Mouse (Mus musculus) kidney, adult 2 months (tissue): Measurements from ENCODE around the gene Magi2. TPM values are rescaled to one million over a fixed set of nuclear protein-coding genes. Genes with fewer than 3 reads are reported as not detected.

Source experiments
- DNase-seq: peaks from one replicate; pipeline ENCODE4 v3.0.0; 2021
- H3K27ac ChIP-seq: fragments of 200-500 bp; 2 replicates; pipeline ENCODE4 v1.5.1; 2012; ENCODE audit warnings: low read depth, low read length, control low read depth, inconsistent platforms; ENCODE audit not compliant: insufficient read depth
- H3K27me3 ChIP-seq: fragments of 200-500 bp; replicated peaks from 2 replicates; pipeline ENCODE4 v1.6.1; 2012; ENCODE audit warnings: mild to moderate bottlenecking, moderate library complexity, low read length, inconsistent platforms; ENCODE audit not compliant: control insufficient read depth, insufficient read depth
- H3K36me3 ChIP-seq: fragments of 200-500 bp; 2 replicates; pipeline ENCODE4 v1.6.1; 2012; ENCODE audit warnings: mild to moderate bottlenecking, moderate library complexity, low read length, inconsistent platforms; ENCODE audit not compliant: control insufficient read depth, insufficient read depth
- H3K4me1 ChIP-seq: fragments of 200-500 bp; 2 replicates; pipeline ENCODE4 v1.6.1; 2011; ENCODE audit warnings: low read length; ENCODE audit not compliant: control insufficient read depth, insufficient read depth
- H3K4me3 ChIP-seq: fragments of 200-500 bp; 2 replicates; pipeline ENCODE4 v1.5.1; 2011; ENCODE audit warnings: mild to moderate bottlenecking, low read depth, low read length, control low read depth; ENCODE audit not compliant: insufficient read depth
- CTCF ChIP-seq: fragments of 200-500 bp; conservative IDR thresholded peaks from 2 replicates; pipeline ENCODE4 v1.5.1; 2011; ENCODE audit warnings: low read depth, mild to moderate bottlenecking, control low read depth, low read length, moderate library complexity, mixed read lengths; ENCODE audit not compliant: insufficient read depth, insufficient read length
- POLR2A ChIP-seq: fragments of 200-500 bp; IDR thresholded peaks from one replicate; pipeline ENCODE4 v1.6.1; 2011; ENCODE audit warnings: low read depth, low read length, control low read depth
- WGBS: fragments of 180-500 bp; shearing (Covaris S2); methylation state at CpG from one replicate; pipeline ENCODE4 v1.1.7; 2018; 5-methylcytosine and 5-hydroxymethylcytosine counted together
- polyA plus RNA-seq: library from polyadenylated mRNA; depleted of rRNA; stranded (reverse); fragments of >200 nt; gene quantifications from 2 replicates; pipeline ENCODE4 v1.2.3, GENCODE M21; 2012

The Magi2 gene
- polyA plus RNA-seq, 1 experiment = 6.1 TPM

DNA sequence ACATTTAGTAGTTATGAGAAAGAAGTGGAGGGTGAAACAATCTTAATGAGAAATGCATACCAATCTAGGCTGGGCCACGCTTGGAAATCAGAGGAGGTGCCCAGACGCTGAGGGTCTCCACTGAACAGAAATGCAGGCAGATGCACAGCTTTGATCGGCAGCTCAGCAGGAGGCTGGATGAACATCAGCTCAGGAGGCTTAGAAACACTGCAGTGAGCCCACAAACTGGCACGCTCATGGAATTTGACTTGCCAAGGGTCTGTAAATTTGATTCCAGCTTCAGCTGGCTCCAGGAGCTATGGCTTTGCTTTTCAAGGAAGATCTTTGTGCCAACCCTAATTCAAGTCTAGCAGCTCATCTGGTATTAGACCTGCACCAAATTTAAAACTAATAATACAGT, 187.7 kb downstream of the Magi2 start:
- DNase-seq = no peak
- no peaks in the 10 kb centered on the region for H3K27me3 ChIP-seq
- TF ChIP-seq POLR2A (no peak), CTCF (no peak)
- H3K36me3 ChIP-seq = no peaks in the 10 kb centered on the region
- no peak overlapping the region for H3K27ac ChIP-seq
- H3K4me1 ChIP-seq = no peaks in the 10 kb centered on the region
- 62% methylated on average over 4 of the region's 4 CpGs for WGBS
- no peak overlapping the region for H3K4me3 ChIP-seq

DNA sequence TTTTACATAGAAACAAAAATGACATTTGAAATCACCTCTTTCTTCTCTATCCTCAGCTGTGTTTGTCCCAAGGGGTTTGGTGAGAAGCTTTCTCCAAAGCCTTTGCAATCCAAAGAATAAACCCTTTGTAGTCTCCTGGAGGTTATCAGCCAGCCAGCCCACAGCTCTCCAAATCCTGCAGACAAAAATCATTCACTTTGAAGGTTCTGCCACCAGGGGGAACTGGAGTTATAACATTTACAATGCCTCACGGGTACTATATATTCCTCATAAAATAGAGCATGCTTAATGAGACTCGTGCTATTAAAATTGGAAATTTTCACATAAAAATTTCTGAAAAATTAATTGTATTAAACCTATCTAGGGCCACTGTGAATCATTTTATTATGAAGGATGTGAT, 202.5 kb downstream of the Magi2 start:
- TF ChIP-seq POLR2A (no peak), CTCF (no peak)
- DNase-seq = peak; percentile 24
- 19% methylated on average over 2 of the region's 2 CpGs for WGBS
- no peaks in the 10 kb centered on the region for H3K4me1 ChIP-seq
- no peak overlapping the region for H3K27ac ChIP-seq
- H3K4me3 ChIP-seq = no peak overlapping the region
- H3K27me3 ChIP-seq = no peaks in the 10 kb centered on the region
- no peaks in the 10 kb centered on the region for H3K36me3 ChIP-seq

DNA sequence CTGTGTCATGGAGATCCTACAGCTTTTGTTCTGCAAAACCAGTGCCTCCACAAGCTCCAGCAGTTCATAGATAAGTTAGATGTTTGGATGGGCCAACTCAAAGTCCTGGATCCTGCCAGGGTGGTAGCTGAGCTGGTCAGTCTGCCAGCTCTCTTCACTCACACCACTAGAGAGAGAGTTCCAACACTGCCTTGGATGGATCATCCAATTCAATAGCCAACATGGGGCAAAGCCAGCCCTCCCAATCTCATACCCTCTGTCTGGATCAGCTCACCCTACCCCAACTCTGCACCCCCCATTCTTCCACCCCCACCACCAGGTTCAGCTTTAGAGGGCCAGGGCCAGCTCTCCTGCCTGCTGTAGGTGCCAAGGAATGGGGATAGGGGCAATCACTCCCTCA, 235.7 kb downstream of the Magi2 start:
- no peak for TF ChIP-seq POLR2A
- TF ChIP-seq CTCF = no peak
- Histone ChIP-seq H3K27me3 (no peaks in the 10 kb centered on the region), H3K4me3 (no peak overlapping the region), H3K36me3 (no peaks in the 10 kb centered on the region), H3K27ac (no peak overlapping the region), H3K4me1 (no peaks in the 10 kb centered on the region)
- no peak for DNase-seq

DNA sequence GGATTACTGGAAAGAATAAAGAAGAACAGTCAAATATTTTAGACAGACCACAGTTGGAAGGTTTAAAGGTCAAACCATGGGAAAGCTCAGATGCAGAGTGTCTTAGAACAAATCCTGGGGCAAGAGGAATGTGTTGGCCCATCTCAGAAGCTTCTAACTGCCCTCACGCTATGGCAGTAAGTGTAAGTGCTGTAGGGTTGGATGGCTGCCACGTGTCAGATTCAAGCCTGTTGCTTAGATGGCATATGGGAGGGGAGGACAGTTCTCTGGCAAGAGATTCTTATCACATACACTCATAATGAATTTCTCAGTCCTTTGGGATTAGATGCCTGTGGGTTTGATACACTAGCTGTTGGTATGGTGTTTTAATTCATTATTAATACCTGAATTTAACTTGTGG, 238.5 kb downstream of the Magi2 start:
- DNase-seq = no peak
- Histone ChIP-seq H3K4me3 (no peak overlapping the region), H3K36me3 (no peaks in the 10 kb centered on the region), H3K27me3 (no peaks in the 10 kb centered on the region), H3K4me1 (no peaks in the 10 kb centered on the region), H3K27ac (no peak overlapping the region)
- WGBS = 47% methylated on average over 2 of the region's 2 CpGs
- TF ChIP-seq POLR2A (no peak), CTCF (no peak)

DNA sequence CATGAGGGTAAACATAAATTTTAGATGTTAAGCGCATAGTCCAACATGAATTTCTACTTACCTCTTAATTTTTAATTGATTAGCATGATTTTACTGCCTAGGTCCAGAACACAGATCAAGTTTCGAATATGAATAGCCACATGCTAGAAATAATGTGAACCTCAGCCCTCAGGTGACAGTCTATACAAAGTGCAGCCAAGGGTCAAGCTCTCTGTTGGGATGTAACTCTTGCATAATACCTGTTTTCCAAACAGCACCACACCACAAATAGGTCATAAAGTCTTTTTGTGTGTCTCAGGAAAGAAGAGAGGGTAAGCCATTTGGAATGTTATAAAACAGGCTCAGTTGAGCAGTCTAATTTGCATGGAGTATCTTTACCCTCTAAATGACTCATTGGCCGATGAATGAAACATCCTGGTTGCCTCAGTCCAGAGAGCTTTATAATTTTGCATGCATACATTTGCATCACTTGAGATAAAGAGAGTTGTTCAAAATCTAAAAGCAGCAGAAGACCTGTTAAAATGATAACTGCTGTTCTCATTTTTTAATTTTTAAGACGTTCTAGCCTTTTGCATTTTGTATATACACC, 246.1 kb downstream of the Magi2 start:
- H3K4me3 ChIP-seq = no peak overlapping the region
- TF ChIP-seq POLR2A = no peak
- no peak for TF ChIP-seq CTCF
- no peaks in the 10 kb centered on the region for H3K36me3 ChIP-seq
- no peaks in the 10 kb centered on the region for H3K4me1 ChIP-seq
- 80% methylated on average over 4 of the region's 4 CpGs for WGBS
- H3K27me3 ChIP-seq = no peaks in the 10 kb centered on the region
- DNase-seq = no peak
- no peak overlapping the region for H3K27ac ChIP-seq

DNA sequence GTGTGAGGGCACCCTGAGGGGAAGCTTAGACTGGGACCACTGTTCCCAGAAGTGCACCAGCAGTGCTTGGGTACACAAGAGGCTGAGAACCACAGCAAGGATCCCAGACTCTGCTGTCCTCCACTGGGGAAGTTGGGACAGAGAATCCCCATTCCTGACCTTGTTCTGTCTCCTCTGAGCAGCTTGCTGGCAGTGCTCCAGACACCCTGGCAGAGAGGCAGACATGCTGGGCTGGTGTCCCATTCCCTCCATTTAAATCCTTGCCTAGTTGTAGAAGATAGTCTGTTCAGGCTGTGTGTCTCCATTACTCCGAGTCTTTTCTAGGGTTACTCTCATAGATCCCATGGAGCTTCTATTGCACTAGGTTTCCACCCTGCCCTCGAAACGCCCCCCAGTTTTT, 256.1 kb downstream of the Magi2 start:
- DNase-seq = no peak
- 82% methylated on average over 3 of the region's 3 CpGs for WGBS
- H3K4me1 ChIP-seq = no peaks in the 10 kb centered on the region
- TF ChIP-seq POLR2A = no peak
- no peak for TF ChIP-seq CTCF
- no peak overlapping the region for H3K27ac ChIP-seq
- H3K27me3 ChIP-seq = no peaks in the 10 kb centered on the region
- no peaks in the 10 kb centered on the region for H3K36me3 ChIP-seq
- H3K4me3 ChIP-seq = no peak overlapping the region

DNA sequence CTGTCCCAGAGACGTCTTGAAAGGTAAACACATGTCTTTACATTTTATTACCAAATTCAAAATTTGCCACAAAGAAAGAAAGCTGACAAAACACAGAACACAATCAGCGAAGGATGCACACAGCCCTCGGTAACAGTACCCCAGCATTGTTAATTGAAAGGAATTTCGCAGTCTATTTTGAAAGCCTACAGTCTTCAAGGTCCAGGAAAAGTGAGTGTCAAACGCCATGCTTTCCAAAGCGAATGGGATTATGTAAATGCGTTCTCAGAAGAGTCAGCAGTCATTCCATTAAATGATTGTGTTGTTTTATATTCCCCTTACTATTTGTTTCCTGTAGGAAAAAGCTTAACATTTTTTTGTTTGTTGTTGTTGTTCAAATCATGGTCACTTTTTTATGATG, 261.1 kb downstream of the Magi2 start:
- Histone ChIP-seq H3K27ac (no peak overlapping the region), H3K4me3 (no peak overlapping the region), H3K4me1 (no peaks in the 10 kb centered on the region), H3K27me3 (no peaks in the 10 kb centered on the region), H3K36me3 (no peaks in the 10 kb centered on the region)
- 41% methylated on average over 7 of the region's 7 CpGs for WGBS
- no peak for DNase-seq
- TF ChIP-seq CTCF (no peak), POLR2A (no peak)
